Mouse (Mus musculus) forebrain, embryonic 14.5 days (tissue): ENCODE data around the gene Zfp954. TPM values are rescaled to one million over a fixed set of nuclear protein-coding genes. Genes with fewer than 3 reads are reported as not detected.

Experiments used
- ATAC-seq: fragments of 200-750 bp; cut with Nextera tagmentation; 2 replicates; pipeline ENCODE4 v1.8.0; 2017; ENCODE audit warnings: mild to moderate bottlenecking, moderate library complexity
- DNase-seq: peaks from one replicate; pipeline ENCODE4 v3.0.0-alpha.2; 2015; ENCODE audit warnings: low spot score
- H3K27ac ChIP-seq: fragments of 300-500 bp; sonication (generic); 2 replicates; pipeline ENCODE4 v1.5.1; 2014; ENCODE audit warnings: low read depth, mild to moderate bottlenecking, control low read depth, low read length, moderate library complexity
- H3K27me3 ChIP-seq: fragments of 300-500 bp; sonication (generic); replicated peaks from 2 replicates; pipeline ENCODE4 v1.6.1; 2014; ENCODE audit warnings: low read length, control low read depth, mixed read lengths; ENCODE audit not compliant: control insufficient read depth, insufficient read depth
- H3K36me3 ChIP-seq: fragments of 300-500 bp; sonication (generic); 2 replicates; pipeline ENCODE4 v1.6.1; 2014; ENCODE audit warnings: low read length, control low read depth; ENCODE audit not compliant: control insufficient read depth, insufficient read depth
- H3K4me1 ChIP-seq: fragments of 300-500 bp; sonication (generic); 2 replicates; pipeline ENCODE4 v1.6.1; 2014; ENCODE audit warnings: antibody characterized with exemption, low read length, control low read depth; ENCODE audit not compliant: control insufficient read depth, insufficient read depth
- H3K4me2 ChIP-seq: fragments of 300-500 bp; sonication (generic); 2 replicates; pipeline ENCODE4 v1.6.1; 2014; ENCODE audit warnings: mild to moderate bottlenecking, control low read depth, low read length
- H3K4me3 ChIP-seq: fragments of 300-500 bp; sonication (generic); 2 replicates; pipeline ENCODE4 v1.5.1; 2014; ENCODE audit warnings: low read depth, low read length, control low read depth
- H3K9ac ChIP-seq: fragments of 300-500 bp; sonication (generic); 2 replicates; pipeline ENCODE4 v1.6.1; 2014; ENCODE audit warnings: mild to moderate bottlenecking, low read length, control low read depth, moderate library complexity
- H3K9me3 ChIP-seq: fragments of 300-500 bp; sonication (generic); replicated peaks from 2 replicates; pipeline ENCODE4 v1.6.1; 2016; ENCODE audit warnings: low read length, control low read depth, mixed read lengths; ENCODE audit not compliant: control insufficient read depth
- WGBS: fragments of 180-500 bp; shearing (Covaris S2); extraction: QIAGEN DNeasy Blood & Tissue Kit; methylation state at CpG from one replicate; pipeline ENCODE4 v1.1.7; 2014; 5-methylcytosine and 5-hydroxymethylcytosine counted together
- polyA plus RNA-seq: library from polyadenylated mRNA; unstranded; fragments of >200 nt; fragmentation: Nextera tagmentation; extraction: Ambion mirVana; gene quantifications from 2 replicates; pipeline ENCODE4 v1.2.1, GENCODE M21; 2014

Gene Zfp954
- polyA plus RNA-seq, 1 experiment from 2014 or later, result 32.9 TPM

- H3K27me3 ChIP-seq, result no peaks in the 10 kb centered on the region
- H3K4me2 ChIP-seq, result no peak overlapping the region
- ATAC-seq, result no peak
- H3K4me3 ChIP-seq, result no peak overlapping the region
- H3K9me3 ChIP-seq, result no peaks in the 10 kb centered on the region
- H3K9ac ChIP-seq, result no peak overlapping the region
- DNase-seq, result no peak
- no peak overlapping the region for H3K27ac ChIP-seq
- no peaks in the 10 kb centered on the region for H3K4me1 ChIP-seq
- 92% methylated on average over 7 of the region's 7 CpGs for WGBS
- H3K36me3 ChIP-seq, result no peaks in the 10 kb centered on the region
Measured at GRCm38 (mm10) chr7:7108501-7108900, 12.8 kb downstream of the Zfp954 start.

Other genes starting within 250 kb of the Zfp954 start
- not detected in 2 replicates for gene Aurkc, start 126.2 kb downstream of the Zfp954 start, polyA plus RNA-seq
- gene Zfp773, start 15.3 kb upstream of the Zfp954 start, polyA plus RNA-seq, result 11.3 and 13.7 TPM in 2 replicates
- gene Zfp418, start 49.8 kb upstream of the Zfp954 start, polyA plus RNA-seq, result 4.5 and 5.2 TPM in 2 replicates
- gene Zfp772, start 88.5 kb upstream of the Zfp954 start, polyA plus RNA-seq, result 10.4 and 10.5 TPM in 2 replicates
- gene Vmn2r29, start 125.8 kb upstream of the Zfp954 start, polyA plus RNA-seq, result 0.52 and 0.93 TPM in 2 replicates
- 5.8 and 11.0 TPM in 2 replicates for gene Gm45844, start 156.8 kb upstream of the Zfp954 start, polyA plus RNA-seq
- 104 and 142 TPM in 2 replicates for gene Clcn4, start 179.4 kb upstream of the Zfp954 start, polyA plus RNA-seq
- gene Vmn2r30, start 216.1 kb upstream of the Zfp954 start, polyA plus RNA-seq, result not detected in 2 replicates